Mouse (Mus musculus) cortical plate, adult 2 months (tissue): Measurements from ENCODE around the gene Ier5.

Experiments used
- CTCF ChIP-seq: fragments of 200-500 bp; IDR thresholded peaks from 2 replicates; pipeline ENCODE4 v1.5.1; 2011; ENCODE audit warnings: mild to moderate bottlenecking, control low read depth, low read length; ENCODE audit not compliant: insufficient read depth; ENCODE audit errors: extremely low read depth
- POLR2A ChIP-seq: fragments of 200-500 bp; IDR thresholded peaks from 2 replicates; pipeline ENCODE4 v1.6.1; 2011; ENCODE audit warnings: mild to moderate bottlenecking, low read length, control low read depth; ENCODE audit not compliant: insufficient read depth; ENCODE audit errors: extremely low read depth

DNA sequence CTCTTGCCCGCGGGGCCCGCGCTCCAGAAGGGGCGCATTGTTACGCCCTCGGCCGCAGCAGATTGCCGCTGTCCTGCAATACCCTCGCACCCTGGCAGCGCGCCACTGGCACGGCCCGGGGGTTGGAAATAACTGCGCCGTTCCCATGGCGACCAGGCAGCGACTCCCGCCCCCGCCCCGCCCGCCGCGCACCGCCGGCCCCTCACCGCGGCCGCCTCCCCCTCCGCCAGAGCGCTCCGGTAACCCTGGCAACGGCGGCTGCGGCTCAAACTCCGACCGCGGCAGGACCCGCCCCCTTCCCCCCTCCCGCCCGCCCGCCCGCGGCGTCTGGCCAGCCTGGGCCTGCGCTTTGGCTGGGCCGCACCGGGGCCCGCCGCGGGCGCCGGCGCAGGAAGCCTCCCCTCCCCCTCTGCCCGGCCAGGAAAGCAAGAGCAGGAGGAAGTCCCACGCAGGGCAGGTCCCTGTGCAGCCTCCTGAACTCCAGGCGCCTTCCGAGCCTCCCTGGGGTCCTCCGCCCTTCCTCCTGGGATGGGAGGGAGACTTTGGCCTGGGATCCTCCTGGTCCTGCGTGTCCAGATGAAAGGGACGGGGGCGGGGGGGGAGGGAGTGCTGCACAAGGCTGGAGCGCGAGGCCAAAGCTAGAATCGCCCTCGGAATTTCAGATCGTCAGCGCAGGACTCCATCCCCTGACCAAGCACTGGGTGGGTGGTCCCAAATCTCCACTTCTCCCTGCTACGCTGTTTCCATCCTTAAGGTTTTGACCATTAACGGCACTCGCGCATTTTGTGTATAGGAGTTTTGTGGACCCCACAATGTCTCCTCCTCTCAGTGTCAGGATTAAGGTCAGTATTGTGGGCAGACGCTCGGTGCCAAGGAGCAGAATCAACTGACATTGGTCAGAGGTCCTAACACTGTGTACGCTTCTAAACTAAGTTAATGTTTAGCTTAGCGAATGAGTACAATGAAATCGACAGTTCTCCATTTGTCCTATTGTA lies 15.9 kb downstream of the Ier5 start:
- TF ChIP-seq CTCF (no peak), POLR2A (no peak)
